Mouse (Mus musculus) kidney, embryonic 14.5 days (tissue): ENCODE results near the gene Galnt17. TPM values are rescaled to one million over a fixed set of nuclear protein-coding genes. Genes with fewer than 3 reads are reported as not detected.

Experiments used
- ATAC-seq: fragments of 200-750 bp; cut with Nextera tagmentation; 2 replicates; pipeline ENCODE4 v1.8.0; 2017; ENCODE audit warnings: moderate number of reproducible peaks, mild to moderate bottlenecking, moderate TSS enrichment, moderate library complexity; ENCODE audit not compliant: low FRiP score, low TSS enrichment
- H3K27ac ChIP-seq: fragments of 300-500 bp; sonication (generic); 2 replicates; pipeline ENCODE4 v1.5.1; 2014; ENCODE audit warnings: low read depth, mild to moderate bottlenecking, low read length, moderate library complexity, mixed read lengths
- H3K27me3 ChIP-seq: fragments of 300-500 bp; sonication (generic); 2 replicates; pipeline ENCODE4 v1.6.1; 2014; ENCODE audit warnings: mild to moderate bottlenecking, low read length; ENCODE audit not compliant: control insufficient read depth, insufficient read depth
- H3K36me3 ChIP-seq: fragments of 300-500 bp; sonication (generic); 2 replicates; pipeline ENCODE4 v1.6.1; 2014; ENCODE audit warnings: low read length, mixed read lengths; ENCODE audit not compliant: control insufficient read depth, insufficient read depth
- H3K4me1 ChIP-seq: fragments of 300-500 bp; sonication (generic); 2 replicates; pipeline ENCODE4 v1.6.1; 2014; ENCODE audit warnings: low read length, mixed read lengths; ENCODE audit not compliant: control insufficient read depth, insufficient read depth
- H3K4me2 ChIP-seq: fragments of 300-500 bp; sonication (generic); replicated peaks from 2 replicates; pipeline ENCODE4 v1.6.1; 2014; ENCODE audit warnings: low read depth, mild to moderate bottlenecking, low read length
- H3K4me3 ChIP-seq: fragments of 300-500 bp; sonication (generic); 2 replicates; pipeline ENCODE4 v1.5.1; 2014; ENCODE audit warnings: mild to moderate bottlenecking, low read length
- H3K9ac ChIP-seq: fragments of 300-500 bp; sonication (generic); 2 replicates; pipeline ENCODE4 v1.6.1; 2014; ENCODE audit warnings: low read depth, mild to moderate bottlenecking, low read length, moderate library complexity
- H3K9me3 ChIP-seq: fragments of 300-500 bp; sonication (generic); 2 replicates; pipeline ENCODE4 v1.6.1; 2016; ENCODE audit warnings: low read length; ENCODE audit not compliant: control insufficient read depth
- WGBS: fragments of 180-500 bp; shearing (Covaris S2); extraction: QIAGEN DNeasy Blood & Tissue Kit; methylation state at CpG from one replicate; pipeline ENCODE4 v1.1.7; 2014; 5-methylcytosine and 5-hydroxymethylcytosine counted together
- polyA plus RNA-seq: library from polyadenylated mRNA; unstranded; fragments of >200 nt; fragmentation: Nextera tagmentation; extraction: Ambion mirVana; gene quantifications from 2 replicates; pipeline ENCODE4 v1.2.1, GENCODE M21; 2014

Gene Galnt17
- polyA plus RNA-seq, 1 experiment from 2014 or later, result 2.3 TPM

DNA sequence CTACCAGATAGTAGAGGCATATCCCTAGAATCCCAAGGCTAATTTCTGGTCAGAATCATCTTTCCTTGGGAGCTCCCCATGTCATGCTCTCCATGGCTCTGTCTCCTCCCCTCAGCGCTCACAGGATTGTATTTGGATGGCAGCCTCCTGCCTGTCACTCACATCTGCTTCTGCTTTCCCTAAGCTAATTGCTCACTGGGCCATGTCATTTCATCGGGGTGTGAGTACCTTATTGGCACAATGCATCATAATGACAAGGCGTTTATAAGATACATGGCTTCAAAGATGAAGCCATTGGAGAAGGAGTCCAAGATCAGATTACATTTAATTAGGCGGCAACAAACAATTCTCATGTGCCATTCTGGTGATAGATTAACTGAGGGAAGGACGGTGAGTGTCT lies 416.6 kb downstream of the Galnt17 start:
- no peak for ATAC-seq
- Histone ChIP-seq H3K36me3 (no peaks in the 10 kb centered on the region), H3K27me3 (no peaks in the 10 kb centered on the region), H3K4me2 (no peak overlapping the region), H3K27ac (no peak overlapping the region), H3K9ac (no peak overlapping the region), H3K9me3 (no peaks in the 10 kb centered on the region), H3K4me1 (0 out of 2 replicates have a peak, but pooled peaks cover 5% of the 10 kb centered on the region), H3K4me3 (no peak overlapping the region)
- 45% methylated on average over 5 of the region's 5 CpGs for WGBS

DNA sequence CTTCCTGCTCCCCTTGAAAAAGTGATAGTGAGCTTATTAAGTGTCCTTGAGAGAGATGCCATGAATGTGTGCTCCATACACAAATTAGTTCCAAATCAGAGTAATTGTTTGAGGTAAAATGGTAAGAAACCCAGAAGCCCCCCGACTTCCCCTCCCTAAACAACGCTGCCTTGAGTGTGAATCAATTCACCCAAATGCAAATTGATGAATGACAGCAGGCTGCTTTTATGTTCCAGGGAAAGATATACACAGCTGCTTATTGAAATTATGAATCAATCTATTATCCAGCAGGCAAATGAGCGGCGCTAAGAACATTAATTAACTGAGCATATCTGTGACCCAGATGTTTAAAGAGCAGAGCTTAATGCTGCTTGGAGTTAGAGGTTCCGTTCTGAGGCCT lies 428.0 kb downstream of the Galnt17 start:
- Histone ChIP-seq H3K9ac (no peak overlapping the region), H3K27ac (no peak overlapping the region), H3K27me3 (no peaks in the 10 kb centered on the region), H3K4me3 (no peak overlapping the region), H3K4me2 (no peak overlapping the region), H3K36me3 (no peaks in the 10 kb centered on the region), H3K4me1 (no peaks in the 10 kb centered on the region), H3K9me3 (peaks cover 3% of the 10 kb centered on the region; the same call in 1 of the 2 replicates)
- 90% methylated on average over 5 of the region's 5 CpGs for WGBS
- no peak for ATAC-seq

DNA sequence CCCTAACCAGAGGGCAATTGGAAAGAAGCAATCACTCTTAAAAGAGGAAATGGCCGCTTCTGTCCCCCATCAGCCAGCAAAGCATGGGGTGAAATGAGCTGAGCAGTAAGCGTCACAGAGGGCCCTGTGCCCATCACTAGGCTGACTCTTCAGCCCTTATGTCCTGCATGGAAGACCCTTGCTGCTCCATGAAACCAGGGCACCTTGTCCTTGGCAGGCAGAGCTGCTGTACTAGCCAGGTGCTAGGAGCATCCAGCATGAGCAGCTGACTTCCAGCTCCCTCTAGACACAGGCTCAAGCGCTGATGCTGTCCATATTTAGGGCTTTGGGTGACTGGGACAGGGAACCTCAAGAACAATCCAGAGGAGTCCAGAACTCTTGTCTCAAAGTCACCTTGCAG lies 432.9 kb downstream of the Galnt17 start:
- Histone ChIP-seq H3K4me2 (no peak overlapping the region), H3K27ac (no peak overlapping the region), H3K9me3 (peaks cover 11% of the 10 kb centered on the region), H3K4me3 (no peak overlapping the region), H3K9ac (no peak overlapping the region), H3K27me3 (no peaks in the 10 kb centered on the region), H3K4me1 (no peaks in the 10 kb centered on the region), H3K36me3 (no peaks in the 10 kb centered on the region)
- ATAC-seq, result no peak
- WGBS, result 88% methylated on average over 3 of the region's 3 CpGs

- WGBS, result 68% methylated on average over 8 of the region's 8 CpGs
- no peak overlapping the region for H3K4me2 ChIP-seq
- H3K4me1 ChIP-seq, result no peaks in the 10 kb centered on the region
- H3K36me3 ChIP-seq, result no peaks in the 10 kb centered on the region
- no peak overlapping the region for H3K9ac ChIP-seq
- no peak for ATAC-seq
- no peak overlapping the region for H3K27ac ChIP-seq
- no peaks in the 10 kb centered on the region for H3K27me3 ChIP-seq
- H3K9me3 ChIP-seq, result peaks cover 7% of the 10 kb centered on the region
- no peak overlapping the region for H3K4me3 ChIP-seq
These were observed 437.2 kb downstream of the Galnt17 start for GRCm38 (mm10) chr5:130871086-130871485.

DNA sequence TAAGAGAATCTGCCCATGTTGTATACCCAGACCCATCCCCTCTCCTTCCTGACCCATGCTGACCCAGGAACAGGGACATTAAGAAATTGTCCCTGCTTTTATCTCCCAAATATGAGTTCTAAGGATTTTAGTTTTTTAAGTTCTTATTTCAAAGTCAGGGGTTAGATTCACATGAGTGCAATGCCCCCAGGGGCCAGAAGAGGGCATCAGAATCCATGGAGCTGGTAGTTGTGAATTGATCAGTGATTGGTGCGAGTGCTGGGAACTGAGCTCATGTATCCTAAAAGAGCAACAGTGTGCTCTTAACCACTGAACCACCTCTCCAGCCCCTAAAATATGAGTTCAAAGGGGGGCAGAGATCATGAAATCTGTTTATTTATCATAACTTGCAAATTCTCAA lies 438.4 kb downstream of the Galnt17 start:
- Histone ChIP-seq H3K36me3 (no peaks in the 10 kb centered on the region), H3K9ac (no peak overlapping the region), H3K4me3 (no peak overlapping the region), H3K9me3 (peaks cover 4% of the 10 kb centered on the region), H3K4me2 (no peak overlapping the region), H3K4me1 (no peaks in the 10 kb centered on the region), H3K27me3 (no peaks in the 10 kb centered on the region), H3K27ac (no peak overlapping the region)
- no peak for ATAC-seq
- 92% methylated on average over 1 of the region's 1 CpGs for WGBS

DNA sequence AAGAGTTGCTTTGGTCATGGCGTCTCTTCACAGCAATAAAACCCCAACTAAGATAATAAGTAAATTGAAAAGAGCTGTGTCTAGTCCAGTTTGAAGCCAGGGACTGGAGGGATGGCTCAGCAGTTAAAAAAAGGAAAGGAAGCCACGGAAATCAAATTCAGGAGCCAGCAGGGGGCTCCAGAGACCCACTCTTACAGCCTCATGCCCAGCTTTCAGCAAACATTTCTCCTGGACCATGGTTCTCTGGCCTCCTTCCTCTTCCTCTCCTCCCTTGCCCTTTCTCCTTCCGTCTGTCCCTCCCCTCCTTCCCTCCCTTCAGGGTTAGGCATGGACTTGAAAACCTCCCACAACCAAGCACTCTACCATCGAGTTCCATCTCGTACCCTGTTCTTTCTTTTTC lies 446.0 kb downstream of the Galnt17 start:
- WGBS, result 58% methylated on average over 5 of the region's 5 CpGs
- no peak overlapping the region for H3K4me2 ChIP-seq
- no peaks in the 10 kb centered on the region for H3K4me1 ChIP-seq
- H3K9me3 ChIP-seq, result no peaks in the 10 kb centered on the region
- no peaks in the 10 kb centered on the region for H3K36me3 ChIP-seq
- H3K9ac ChIP-seq, result no peak overlapping the region
- H3K27ac ChIP-seq, result no peak overlapping the region
- H3K27me3 ChIP-seq, result no peaks in the 10 kb centered on the region
- ATAC-seq, result no peak
- H3K4me3 ChIP-seq, result no peak overlapping the region

GRCm38 (mm10) chr5:130859736-130860135 lies 448.6 kb downstream of the Galnt17 start:
- no peaks in the 10 kb centered on the region for H3K9me3 ChIP-seq
- H3K4me3 ChIP-seq, result no peak overlapping the region
- H3K4me1 ChIP-seq, result no peaks in the 10 kb centered on the region
- ATAC-seq, result no peak
- WGBS, result 47% methylated on average over 4 of the region's 6 CpGs
- no peak overlapping the region for H3K9ac ChIP-seq
- H3K27me3 ChIP-seq, result no peaks in the 10 kb centered on the region
- H3K27ac ChIP-seq, result no peak overlapping the region
- H3K4me2 ChIP-seq, result no peak overlapping the region
- no peaks in the 10 kb centered on the region for H3K36me3 ChIP-seq

DNA sequence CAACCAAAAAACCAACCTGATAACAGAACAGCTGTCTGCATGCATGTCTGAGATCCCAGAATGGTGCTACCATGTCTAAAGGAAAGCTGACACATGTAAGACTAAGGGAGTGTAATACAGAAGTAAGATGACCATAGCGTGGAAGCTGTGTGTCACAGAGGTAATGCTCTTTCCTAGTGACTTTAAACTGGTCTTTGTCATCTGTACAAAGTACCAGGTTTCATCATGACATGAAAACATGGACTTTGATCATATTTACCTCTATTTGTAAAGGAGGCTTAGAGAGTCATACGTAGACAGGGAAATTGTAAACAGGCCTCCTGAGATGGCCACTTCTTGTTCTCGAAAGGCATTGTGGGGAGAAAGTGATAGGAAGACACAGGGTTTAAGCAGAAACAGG lies 449.6 kb downstream of the Galnt17 start:
- Histone ChIP-seq H3K9me3 (no peaks in the 10 kb centered on the region), H3K27ac (no peak overlapping the region), H3K9ac (no peak overlapping the region), H3K36me3 (no peaks in the 10 kb centered on the region), H3K4me3 (no peak overlapping the region), H3K27me3 (no peaks in the 10 kb centered on the region), H3K4me2 (no peak overlapping the region), H3K4me1 (no peaks in the 10 kb centered on the region)
- no peak for ATAC-seq
- 82% methylated on average over 3 of the region's 3 CpGs for WGBS

- Histone ChIP-seq H3K4me1 (no peaks in the 10 kb centered on the region), H3K4me2 (no peak overlapping the region), H3K36me3 (no peaks in the 10 kb centered on the region), H3K4me3 (no peak overlapping the region), H3K27ac (no peak overlapping the region), H3K9ac (no peak overlapping the region), H3K9me3 (no peaks in the 10 kb centered on the region), H3K27me3 (no peaks in the 10 kb centered on the region)
- peak; percentile 44; the same call in 1 of the 2 replicates for ATAC-seq
- 29% methylated on average over 8 of the region's 8 CpGs for WGBS
These were observed 450.1 kb downstream of the Galnt17 start for GRCm38 (mm10) chr5:130858148-130858547.

DNA sequence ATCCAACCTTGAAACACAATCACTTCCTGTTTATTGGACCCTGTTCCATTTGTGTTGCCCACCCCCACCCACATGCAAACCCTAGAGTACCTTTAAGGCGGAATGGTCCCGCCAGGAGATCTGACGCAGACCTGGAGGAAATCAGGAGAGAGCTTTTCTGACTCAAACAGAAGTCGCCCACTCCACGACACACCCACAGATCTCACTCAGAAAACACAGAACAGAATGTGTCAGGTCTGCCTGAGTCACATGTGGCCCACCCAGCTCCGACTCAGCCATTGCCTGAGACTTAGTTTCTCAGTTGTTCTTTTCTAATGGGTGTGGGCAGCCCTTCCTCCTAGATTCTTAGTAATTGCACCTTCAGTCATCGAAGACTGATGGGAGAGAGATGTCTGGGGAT lies 453.9 kb downstream of the Galnt17 start:
- Histone ChIP-seq H3K36me3 (no peaks in the 10 kb centered on the region), H3K9ac (no peak overlapping the region), H3K27ac (no peak overlapping the region), H3K9me3 (no peaks in the 10 kb centered on the region), H3K4me3 (no peak overlapping the region), H3K4me1 (peaks cover 2% of the 10 kb centered on the region; the same call in 1 of the 2 replicates), H3K27me3 (no peaks in the 10 kb centered on the region), H3K4me2 (no peak overlapping the region)
- ATAC-seq, result no peak
- WGBS, result 85% methylated on average over 7 of the region's 7 CpGs
